Mouse (Mus musculus): ENCODE results near the gene Zbtb24.

Zbtb24 gene

DNA sequence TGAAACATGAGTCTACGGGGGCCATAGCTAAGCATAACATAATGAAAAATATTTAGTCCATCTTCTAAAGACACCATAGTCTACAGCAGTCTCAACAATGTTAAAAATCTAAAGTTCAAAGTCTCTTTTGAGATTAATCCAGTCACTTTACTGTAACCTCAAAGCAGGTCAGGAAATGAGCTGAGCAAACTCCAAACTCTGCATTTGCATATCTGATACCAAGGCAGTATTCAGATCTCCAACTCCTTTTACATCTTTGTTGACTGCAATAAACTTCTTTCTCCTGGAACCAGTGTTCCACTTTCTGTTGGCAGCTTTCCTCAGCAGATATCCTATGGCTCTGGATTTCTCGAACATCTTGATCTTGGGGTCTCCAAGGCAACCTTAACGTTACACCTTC is 20.5 kb downstream of the Zbtb24 start:
- no peak for DNase-seq

GRCm38 (mm10) chr10:41472534-41472933 is 22.4 kb downstream of the Zbtb24 start:
- DNase-seq = no peak

DNA sequence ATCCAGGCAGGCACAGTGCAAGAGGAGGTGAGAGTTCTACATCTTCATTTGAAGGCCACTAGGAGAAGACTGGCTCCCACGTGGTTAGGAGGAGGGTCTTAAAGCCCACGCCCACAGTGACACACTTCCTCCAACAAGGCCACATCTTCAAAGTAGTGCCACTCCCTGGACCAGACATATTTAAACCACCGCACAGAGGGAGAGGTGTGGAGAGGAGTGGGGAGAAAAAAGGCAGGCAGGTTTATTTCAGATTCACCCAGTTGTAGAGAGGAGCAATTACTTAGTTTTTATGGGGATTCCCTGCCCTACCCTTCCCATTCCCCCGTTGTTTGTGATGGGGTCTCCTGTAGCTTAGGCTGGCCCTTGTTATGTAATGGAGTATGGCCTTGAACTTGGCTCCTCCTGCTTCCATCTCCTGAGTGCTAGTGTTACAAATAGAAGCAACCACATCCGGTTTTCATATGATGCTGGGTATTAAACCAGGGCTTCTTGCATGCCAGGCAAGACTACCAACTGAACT is 22.8 kb downstream of the Zbtb24 start:
- no peak for DNase-seq

DNA sequence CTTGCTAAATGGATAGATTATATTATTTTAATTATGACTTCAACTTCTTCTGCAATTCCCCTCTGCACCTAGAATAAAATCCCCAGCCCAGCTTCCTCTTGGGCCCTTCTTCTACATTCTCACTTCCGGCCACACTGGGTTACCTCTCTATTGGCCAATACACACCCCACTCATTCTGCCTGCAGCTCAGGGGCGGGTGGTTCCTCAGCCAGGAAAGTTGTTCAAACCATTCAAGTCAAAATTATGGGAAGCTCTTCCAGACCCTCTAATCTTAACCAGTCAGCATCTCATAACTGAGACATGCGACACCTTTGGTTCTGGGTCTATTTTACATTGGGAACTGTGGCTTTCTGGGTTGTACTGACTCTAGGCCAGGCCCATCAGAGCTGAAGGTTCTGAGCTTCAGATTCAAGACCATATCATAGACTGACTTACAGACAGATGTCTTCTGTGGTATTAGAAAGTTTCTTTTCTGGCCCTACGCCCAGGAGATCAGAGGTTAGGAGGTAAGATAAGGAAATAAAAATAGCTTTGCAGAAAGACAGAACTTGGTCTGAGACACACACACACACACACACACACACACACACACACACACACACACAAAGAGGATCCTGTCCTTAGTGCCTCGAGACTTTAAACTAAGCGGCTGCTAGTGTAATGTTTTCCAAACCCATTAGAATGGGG is 23.7 kb downstream of the Zbtb24 start:
- DNase-seq = no peak

DNA sequence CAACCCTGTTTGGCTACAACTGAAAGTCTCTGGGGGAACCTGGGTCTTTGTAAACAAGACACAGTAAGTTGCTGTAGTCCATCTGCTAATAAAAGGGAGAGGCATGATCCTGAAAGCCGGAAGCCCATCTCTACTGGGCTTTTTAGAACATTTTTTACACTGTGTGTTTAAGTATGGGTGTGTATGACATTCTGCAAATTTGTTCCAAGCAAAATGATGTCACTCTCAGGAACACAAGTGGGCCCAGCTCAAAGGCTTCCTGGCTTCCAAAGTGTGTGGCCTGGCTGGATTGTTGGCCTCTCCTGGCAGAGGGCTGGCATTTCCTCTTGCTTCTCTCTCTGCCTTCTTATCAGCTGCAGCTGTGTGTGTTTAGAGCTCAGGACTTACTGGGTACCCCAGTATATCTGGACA is 24.8 kb downstream of the Zbtb24 start:
- DNase-seq = no peak

- peak; percentile 32 for DNase-seq
Observed at GRCm38 (mm10) chr10:41476171-41477017, 26.2 kb downstream of the Zbtb24 start, which contains the start of gene Mical1. Gene Mical1, plus strand, starts transcription at chr10:41476314.

- DNase-seq = no peak
Observed at GRCm38 (mm10) chr10:41477018-41477277, 26.8 kb downstream of the Zbtb24 start.

DNA sequence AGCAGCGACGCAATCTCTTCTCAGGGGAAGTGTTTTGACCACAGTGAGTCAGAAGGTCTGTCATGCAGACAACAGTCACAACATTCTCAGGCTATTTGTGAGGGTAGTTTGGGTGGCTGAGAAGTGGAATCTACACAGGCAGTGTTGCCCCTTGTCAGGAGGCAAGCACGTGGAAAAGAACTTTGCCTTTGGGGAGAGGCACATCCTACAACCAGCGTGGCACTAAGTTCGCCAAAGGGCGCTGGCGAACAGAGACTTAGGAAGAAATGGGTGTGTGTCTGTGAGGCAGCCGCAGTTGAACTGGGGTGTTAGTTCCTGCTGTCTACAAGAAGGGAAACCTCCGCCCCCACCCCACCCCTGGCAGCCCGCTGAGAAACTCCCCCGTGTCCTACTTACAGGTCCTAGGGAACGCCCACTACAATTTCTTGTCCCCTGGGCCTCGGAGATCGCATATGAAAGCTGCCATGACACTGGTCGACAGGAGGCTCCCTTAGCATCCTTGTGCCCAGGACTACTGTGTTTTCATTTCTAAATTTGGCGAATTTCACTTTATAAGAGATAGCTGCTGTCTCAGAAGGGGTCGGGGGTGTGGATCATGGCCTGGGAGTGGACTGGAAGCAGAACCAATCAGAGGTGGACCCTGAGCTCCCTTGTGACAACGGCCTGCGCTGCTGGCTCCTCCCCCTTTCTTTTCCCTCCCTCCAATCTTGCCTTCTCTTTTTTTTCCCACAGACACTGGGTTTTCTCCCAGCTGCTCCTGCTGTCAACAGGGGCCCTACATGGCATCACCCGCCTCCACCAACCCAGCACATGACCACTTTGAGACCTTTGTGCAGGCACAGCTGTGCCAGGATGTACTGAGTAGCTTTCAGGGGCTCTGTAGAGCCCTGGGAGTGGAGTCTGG is 27.3 kb downstream of the Zbtb24 start:
- DNase-seq = peak; percentile 59

DNA sequence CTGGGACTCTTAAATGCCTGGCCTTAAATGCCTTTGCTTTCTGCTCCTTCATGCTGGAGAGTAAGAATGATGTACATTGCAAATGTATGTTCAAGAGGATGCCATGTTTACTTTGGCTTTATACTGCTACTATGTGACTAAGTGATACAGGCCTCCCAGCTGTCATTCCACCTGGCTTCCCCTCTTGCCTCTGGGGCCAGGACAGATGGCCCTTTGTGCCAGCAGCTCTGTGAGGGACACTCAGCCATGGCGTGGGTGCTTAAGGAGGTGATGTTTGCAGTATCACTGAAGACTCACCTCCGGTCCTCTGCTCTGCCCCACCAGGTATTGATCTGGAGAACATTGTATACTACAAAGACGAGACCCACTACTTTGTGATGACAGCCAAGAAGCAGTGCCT is 29.8 kb downstream of the Zbtb24 start:
- DNase-seq = no peak

- DNase-seq = no peak
Observed at GRCm38 (mm10) chr10:41480938-41481880, 31.0 kb downstream of the Zbtb24 start.

GRCm38 (mm10) chr10:41482446-41482845 is 32.3 kb downstream of the Zbtb24 start:
- DNase-seq = no peak

- DNase-seq = no peak
Observed at GRCm38 (mm10) chr10:41485778-41486177, 35.6 kb downstream of the Zbtb24 start.

DNA sequence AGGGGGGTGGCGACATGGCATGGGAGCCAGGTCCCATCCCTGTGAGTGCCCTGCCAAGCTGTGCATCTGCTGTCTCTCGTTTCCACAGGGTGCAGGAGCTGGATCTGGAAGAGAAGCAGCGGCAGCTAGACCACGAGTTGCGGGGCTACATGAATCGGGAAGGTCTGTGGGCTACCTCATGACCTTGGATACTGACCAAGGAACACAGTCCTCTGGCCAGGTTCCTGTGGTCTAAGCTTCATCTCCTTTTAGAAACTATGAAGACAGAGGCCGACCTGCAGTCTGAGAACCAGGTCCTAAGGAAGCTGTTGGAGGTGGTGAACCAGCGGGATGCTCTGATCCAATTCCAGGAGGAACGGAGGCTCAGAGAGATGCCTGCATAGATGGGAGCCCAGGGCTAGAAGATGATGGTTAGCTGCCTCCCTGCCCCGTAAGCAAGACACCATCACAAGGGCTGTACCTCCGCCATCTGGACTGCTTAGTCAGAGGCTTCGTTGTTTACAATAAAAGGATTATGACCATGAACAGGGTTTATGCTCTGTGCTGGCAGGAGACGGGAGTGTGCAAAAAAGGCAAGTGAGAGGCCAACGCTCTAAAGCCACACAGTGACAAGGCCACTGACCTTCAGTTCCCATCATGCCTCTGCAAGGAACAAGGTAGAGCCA is 36.5 kb downstream of the Zbtb24 start:
- no peak for DNase-seq

GRCm38 (mm10) chr10:41488877-41489276 is 38.7 kb downstream of the Zbtb24 start:
- no peak for DNase-seq

GRCm38 (mm10) chr10:41489294-41489693 is 39.1 kb downstream of the Zbtb24 start:
- DNase-seq = peak; percentile 73

GRCm38 (mm10) chr10:41489708-41490517 is 39.7 kb downstream of the Zbtb24 start, which contains the start of the genes Smpd2 and Ppil6:
Gene Smpd2, minus strand, starts transcription at chr10:41490369.
Gene Ppil6, plus strand, starts transcription at chr10:41490439.
- DNase-seq = peak; percentile 98

- no peak for DNase-seq
Observed at GRCm38 (mm10) chr10:41490518-41490873, 40.3 kb downstream of the Zbtb24 start.

DNA sequence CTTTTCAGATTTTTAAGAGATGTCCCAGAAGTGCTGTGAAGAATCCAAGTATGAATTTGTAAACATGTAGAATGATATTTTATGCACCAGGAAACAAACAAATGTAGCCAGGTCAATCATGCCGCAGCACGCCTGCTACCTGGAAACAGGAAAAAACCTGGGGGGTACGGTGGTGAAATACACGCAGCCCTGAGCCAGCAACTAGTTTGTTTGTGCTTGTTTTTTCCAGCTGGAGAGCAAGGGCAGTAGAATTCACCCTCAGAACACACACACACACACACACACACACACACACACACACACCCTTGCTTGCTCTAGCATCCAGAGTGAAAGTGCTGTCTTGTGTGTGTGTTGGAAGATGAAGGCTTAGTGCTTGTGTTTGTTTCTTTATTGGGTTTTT is 40.9 kb downstream of the Zbtb24 start:
- peak; percentile 49 for DNase-seq

DNA sequence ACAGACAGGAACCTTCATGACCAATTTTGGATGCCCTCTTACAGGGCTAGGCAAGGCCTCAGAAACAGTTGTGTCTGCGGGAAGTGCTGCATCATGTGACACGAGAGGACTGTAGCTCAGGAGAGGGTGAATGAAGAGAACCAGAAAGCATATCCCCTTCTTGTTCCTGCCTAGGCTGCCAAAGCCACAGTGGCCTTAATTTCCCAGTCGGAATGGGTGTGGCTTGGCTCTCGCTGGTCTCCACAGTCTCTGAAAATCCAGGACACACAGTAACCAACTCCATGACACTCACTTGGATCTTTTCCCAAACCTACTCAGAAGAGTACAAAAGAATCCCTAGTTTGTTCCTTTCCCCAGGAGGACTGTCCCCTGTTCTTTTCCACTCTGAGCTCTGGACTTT is 50.8 kb downstream of the Zbtb24 start:
- DNase-seq = peak; percentile 93

- DNase-seq = no peak
Observed at GRCm38 (mm10) chr10:41504996-41505395, 54.8 kb downstream of the Zbtb24 start.
